8 mouse cellular contexts compared by ENCODE assay signal in genomic region chr9:107873137-107873536, GRCm38 (mm10). TPM values are rescaled to one million over a fixed set of nuclear protein-coding genes. Genes with fewer than 3 reads are reported as not detected.
DNase-seq lines count a peak whose midpoint lies in the region; ATAC-seq and TF ChIP-seq lines count a peak whose summit lies in the region.

Gene Rbm6, minus strand, starts transcription at chr9:107873237.

- H3K9ac ChIP-seq in midbrain, embryonic 14.5 days (replicated peaks; ENCODE audit: low read length): peak within 1 kb of the TSS; percentile 98

- H3K27ac ChIP-seq in layer of hippocampus, adult 2 months: peak within 1 kb of the TSS; percentile 90
- H3K27ac ChIP-seq in midbrain, embryonic 14.5 days (replicated peaks; ENCODE audit: low read depth, low read length): peak within 1 kb of the TSS; percentile 93

- no peak for DNase-seq in layer of hippocampus, adult 2 months (ENCODE audit: low spot score in 2 of 2)
- no peak for DNase-seq in layer of hippocampus, adult 11-12 months (ENCODE audit: low spot score)
- no peak for DNase-seq in brain, embryonic 14.5 days (ENCODE audit: low read depth)
- DNase-seq in layer of hippocampus, postnatal 14 days (ENCODE audit: low spot score in 2 of 2): no peak
- DNase-seq in midbrain, embryonic 14.5 days: no peak
- DNase-seq in ovary, postnatal 36 days (ENCODE audit: low spot score): no peak
- DNase-seq in cerebellum, postnatal 36 days: no peak

- peak within 1 kb of the TSS; percentile 86 for H3K4me3 ChIP-seq in layer of hippocampus, adult 2 months
- peak within 1 kb of the TSS; percentile 94 for H3K4me3 ChIP-seq in midbrain, embryonic 14.5 days (replicated peaks; ENCODE audit: low read depth, low read length)

- peaks cover 12% of the 10 kb centered on the region; the same call in 1 of the 2 replicates for H3K4me1 ChIP-seq in midbrain, embryonic 14.5 days (ENCODE audit: control insufficient read depth, insufficient read depth, low read length)

- H3K36me3 ChIP-seq in midbrain, embryonic 14.5 days (ENCODE audit: control insufficient read depth, insufficient read depth, low read length): 0 out of 2 replicates have a peak, but pooled peaks cover 3% of the 10 kb centered on the region

- TF ChIP-seq POLR2A in brain, embryonic 14.5 days (IDR thresholded peaks at IDR 0.05; ENCODE audit: borderline replicate concordance, extremely low read depth, insufficient read depth, insufficient read length, poor library complexity, severe bottlenecking): no peak

- 9% methylated on average over 14 of the region's 14 CpGs for WGBS in midbrain, embryonic 14.5 days

- ATAC-seq in granulocyte monocyte progenitor cell, adult 5-6 weeks (replicated peaks; ENCODE audit: poor library complexity, severe bottlenecking): no peak
- no peak for ATAC-seq in midbrain, embryonic 14.5 days (ENCODE audit: low FRiP score, low TSS enrichment)

- H3K27me3 ChIP-seq in midbrain, embryonic 14.5 days (ENCODE audit: control insufficient read depth, insufficient read depth, low read length): no peaks in the 10 kb centered on the region

- TF ChIP-seq CTCF in layer of hippocampus, adult 2 months (conservative IDR thresholded peaks at IDR 0.05): no peak
- TF ChIP-seq CTCF in brain, embryonic 14.5 days (IDR thresholded peaks at IDR 0.05; ENCODE audit: borderline replicate concordance, extremely low read depth, insufficient read depth, insufficient read length): no peak

- no peaks in the 10 kb centered on the region for H3K9me3 ChIP-seq in midbrain, embryonic 14.5 days (ENCODE audit: control insufficient read depth, low read length)

- H3K4me2 ChIP-seq in midbrain, embryonic 14.5 days (ENCODE audit: low read length): peak within 1 kb of the TSS; percentile 73

RNA-seq across cellular contexts. Expression of gene Rbm6, which starts in this region (rescaled TPM):
- 10 to 100 TPM; 60.7 to 70.3 TPM for total RNA-seq in layer of hippocampus, adult 2 months (2021)
- polyA plus RNA-seq in brain, embryonic 14.5 days (2012; rRNA removed): 82.3 and 90.4 TPM in 2 replicates
- total RNA-seq in granulocyte monocyte progenitor cell, adult 5-6 weeks (2014; fragmentation: Nextera tagmentation): 99.9 and 115 TPM in 2 replicates
- total RNA-seq in granulocyte monocyte progenitor cell, adult 5-6 weeks (2017): 110 and 125 TPM in 2 replicates
- 10 to 100 TPM; 57.7 to 60.2 TPM for total RNA-seq in layer of hippocampus, postnatal 14 days (2021)
- 72.6 and 95.5 TPM in 2 replicates for polyA plus RNA-seq in midbrain, embryonic 14.5 days (2014; fragmentation: Nextera tagmentation; extraction: Ambion mirVana)
